Mouse (Mus musculus): Measurements from ENCODE around the gene Gm21936.
"Not testable (repeated sequence)": the region's sequence is repeated elsewhere in the genome, so short reads cannot be mapped to it uniquely, and the experiment has no call there.

The Gm21936 gene

DNA sequence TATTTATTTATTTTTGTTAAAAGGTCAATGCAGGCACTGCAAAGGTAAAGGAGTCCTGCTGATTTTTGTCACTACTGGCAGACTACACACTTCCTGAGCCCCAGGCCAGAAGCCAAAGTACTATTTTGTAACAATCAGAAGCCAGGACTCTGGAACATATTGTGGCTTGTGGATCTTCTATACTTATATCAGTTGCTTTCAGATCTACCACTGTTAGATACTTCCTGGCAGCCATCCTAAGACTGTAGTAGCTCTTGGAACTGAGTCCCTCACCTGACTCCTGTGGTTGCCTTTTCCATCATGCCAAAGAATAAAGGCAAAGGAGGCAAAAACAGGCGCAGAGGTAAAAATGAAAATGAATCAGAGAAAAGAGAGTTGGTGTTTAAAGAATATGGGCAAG lies at the start of gene Gm21936:
Gene Gm21936 (plus strand): TSS at position 301 of the 400 bp plus-strand sequence.
- DNase-seq (ENCODE audit: low read depth, low spot score), result not testable (repeated sequence)

GRCm38 (mm10) chr12:87775655-87776054 lies 19.7 kb upstream of the Gm21936 start, which contains the start of gene Gm21319:
Gene Gm21319 (minus strand): TSS chr12:87775755.
- DNase-seq (ENCODE audit: low read depth, low spot score), result not testable (repeated sequence)

- DNase-seq (ENCODE audit: low read depth, low spot score), result not testable (repeated sequence)
Measured at GRCm38 (mm10) chr12:87797971-87798370, 2.7 kb downstream of the Gm21936 start.

DNA sequence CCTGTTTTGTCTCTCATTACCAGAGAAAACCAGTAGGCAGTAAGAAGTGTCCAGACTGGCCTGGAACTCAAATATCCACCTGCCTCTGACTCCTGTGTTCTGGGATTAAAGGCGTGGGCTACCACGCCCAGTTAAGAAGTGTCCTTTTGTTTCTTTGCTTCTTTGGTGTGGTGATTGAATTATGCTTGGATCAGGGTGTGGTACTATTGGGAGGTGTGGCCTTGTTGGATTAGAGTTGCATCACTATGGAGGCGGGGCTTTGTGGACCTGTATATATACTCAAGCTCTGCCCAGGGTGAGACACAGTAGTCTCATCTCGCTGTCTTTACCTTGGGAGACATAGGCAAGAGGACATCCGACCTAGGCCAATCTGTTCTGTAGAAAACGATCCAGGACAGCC lies 21.0 kb downstream of the Gm21936 start, which contains the start of gene BB287469:
Gene BB287469 (plus strand): TSS at position 301 of the 400 bp plus-strand sequence.
- not testable (repeated sequence) for DNase-seq (ENCODE audit: low read depth, low spot score)

- DNase-seq (ENCODE audit: low read depth, low spot score), result not testable (repeated sequence)
Measured at GRCm38 (mm10) chr12:87842239-87842638, 46.9 kb downstream of the Gm21936 start, which contains the start of gene Gm2001. Gene Gm2001 (minus strand): TSS chr12:87842339.
